Mouse (Mus musculus) stomach, postnatal 0 days (tissue): ENCODE data around the gene Gpam.

ENCODE experiments used
- CTCF ChIP-seq: IDR thresholded peaks from 2 replicates; pipeline ENCODE4 v1.5.1; 2016; ENCODE audit warnings: antibody characterized with exemption, low read depth, mild to moderate bottlenecking, moderate library complexity
- EP300 ChIP-seq: optimal IDR thresholded peaks from 2 replicates; pipeline ENCODE3; 2016; ENCODE audit warnings: antibody characterized with exemption

GRCm38 (mm10) chr19:55120518-55121244 is 6.4 kb downstream of the Gpam start:
- TF ChIP-seq CTCF (no peak), EP300 (no peak)
